Mouse (Mus musculus) midbrain, postnatal 0 days (tissue): ENCODE data around the gene Tbcel. TPM values are rescaled to one million over a fixed set of nuclear protein-coding genes. Genes with fewer than 3 reads are reported as not detected.

Experiments
- ATAC-seq: fragments of 200-750 bp; cut with Nextera tagmentation; 2 replicates; pipeline ENCODE4 v1.8.0; 2017; ENCODE audit warnings: moderate number of reproducible peaks, mild to moderate bottlenecking, moderate TSS enrichment, moderate library complexity; ENCODE audit not compliant: low FRiP score
- DNase-seq: peaks from one replicate; pipeline ENCODE4 v3.0.0-alpha.2; 2015; ENCODE audit warnings: low spot score
- H3K27ac ChIP-seq: fragments of 300-500 bp; sonication (generic); 2 replicates; pipeline ENCODE4 v1.5.1; 2014; ENCODE audit warnings: low read depth, mild to moderate bottlenecking, low read length, mixed read lengths
- H3K27me3 ChIP-seq: fragments of 300-500 bp; sonication (generic); 2 replicates; pipeline ENCODE4 v1.6.1; 2014; ENCODE audit warnings: low read length, control low read depth, mixed read lengths; ENCODE audit not compliant: insufficient read depth
- H3K36me3 ChIP-seq: fragments of 300-500 bp; sonication (generic); 2 replicates; pipeline ENCODE4 v1.6.1; 2014; ENCODE audit warnings: low read length, control low read depth, mixed read lengths; ENCODE audit not compliant: insufficient read depth
- H3K4me1 ChIP-seq: fragments of 300-500 bp; sonication (generic); 2 replicates; pipeline ENCODE4 v1.6.1; 2014; ENCODE audit warnings: mild to moderate bottlenecking, control low read depth, antibody characterized with exemption, low read length, mixed read lengths; ENCODE audit not compliant: insufficient read depth
- H3K4me2 ChIP-seq: fragments of 300-500 bp; sonication (generic); 2 replicates; pipeline ENCODE4 v1.6.1; 2014; ENCODE audit warnings: low read depth, mild to moderate bottlenecking, low read length, mixed read lengths; ENCODE audit not compliant: poor library complexity, severe bottlenecking
- H3K4me3 ChIP-seq: fragments of 300-500 bp; sonication (generic); 2 replicates; pipeline ENCODE4 v1.5.1; 2014; ENCODE audit warnings: low read depth, mild to moderate bottlenecking, low read length, moderate library complexity
- H3K9ac ChIP-seq: fragments of 300-500 bp; sonication (generic); replicated peaks from 2 replicates; pipeline ENCODE4 v1.6.1; 2014; ENCODE audit warnings: mild to moderate bottlenecking, low read length, moderate library complexity, mixed read lengths; ENCODE audit not compliant: poor library complexity, severe bottlenecking
- H3K9me3 ChIP-seq: fragments of 300-500 bp; sonication (generic); 2 replicates; pipeline ENCODE4 v1.6.1; 2016; ENCODE audit warnings: low read length, control low read depth
- CTCF ChIP-seq: IDR thresholded peaks from 2 replicates; pipeline ENCODE4 v1.5.1; 2016; ENCODE audit warnings: antibody characterized with exemption, mild to moderate bottlenecking
- WGBS: fragments of 180-500 bp; shearing (Covaris S2); extraction: QIAGEN DNeasy Blood & Tissue Kit; methylation state at CpG from one replicate; pipeline ENCODE4 v1.1.7; 2014; 5-methylcytosine and 5-hydroxymethylcytosine counted together
- polyA plus RNA-seq: library from polyadenylated mRNA; unstranded; fragments of >200 nt; fragmentation: Nextera tagmentation; extraction: Ambion mirVana; gene quantifications from 2 replicates; pipeline ENCODE4 v1.2.1, GENCODE M21; 2015
- total RNA-seq: library from RNA; depleted of rRNA; stranded (reverse); fragments of >200 nt; gene quantifications from 2 replicates; pipeline ENCODE4 v1.2.3, GENCODE M21; 2014; rRNA removed

The Tbcel gene
- total RNA-seq (17.2 and 19.4 TPM in 2 replicates), polyA plus RNA-seq (2.8 and 3.0 TPM in 2 replicates)

DNA sequence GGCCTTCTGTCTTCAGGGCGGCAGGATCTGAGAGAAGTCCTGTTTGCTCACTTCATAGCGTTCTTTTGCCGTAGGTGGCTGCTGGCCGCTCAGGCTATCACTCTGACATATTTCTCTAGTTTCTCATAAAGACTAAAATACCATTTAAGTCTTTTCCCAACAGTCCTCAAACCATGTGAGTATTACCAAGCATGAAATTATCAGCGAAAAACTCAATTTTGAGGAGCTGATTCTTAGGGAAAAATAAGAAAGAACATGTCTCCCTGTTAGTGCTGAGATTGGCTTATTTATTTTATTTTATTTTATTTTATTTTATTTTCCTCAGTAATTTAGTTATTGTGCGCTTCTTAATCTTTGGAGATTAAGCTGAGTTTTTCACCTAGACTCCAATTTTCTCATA, at the start of gene Tbcel:
TSS of gene Tbcel (minus strand) at position 101 of the 400 bp plus-strand sequence.
- DNase-seq (no peak), ATAC-seq (no peak)
- Histone ChIP-seq H3K27ac (no peak within 1 kb of the TSS), H3K4me2 (no peak within 1 kb of the TSS), H3K4me1 (no peaks in the 10 kb centered on the region; the same call in 1 of the 2 replicates), H3K4me3 (no peak within 1 kb of the TSS), H3K9ac (no peak within 1 kb of the TSS), H3K9me3 (no peaks in the 10 kb centered on the region), H3K27me3 (0 out of 2 replicates have a peak, but pooled peaks cover 6% of the 10 kb centered on the region), H3K36me3 (no peaks in the 10 kb centered on the region)
- 75% methylated on average over 6 of the region's 6 CpGs for WGBS
- TF ChIP-seq CTCF: no peak

DNA sequence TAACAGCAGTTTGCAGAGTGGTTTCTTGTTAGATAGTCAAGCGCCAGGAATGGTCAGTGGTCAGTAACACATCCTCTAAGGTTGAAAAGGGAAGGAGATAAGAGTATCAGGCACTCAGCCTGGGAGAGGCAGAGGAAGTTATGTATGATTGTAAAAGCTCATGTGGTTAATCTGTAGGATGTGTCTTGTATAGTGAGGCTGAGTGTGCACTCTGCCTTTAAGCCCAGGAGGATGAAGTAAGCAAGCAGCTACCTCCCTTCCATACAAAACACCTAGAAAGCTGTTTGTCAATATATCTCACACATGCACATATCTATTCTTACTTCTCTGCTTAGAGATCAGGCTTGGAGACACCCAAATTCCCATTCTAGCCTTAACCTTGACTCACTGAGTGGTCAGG, 47.6 kb upstream of the Tbcel start:
- 90% methylated on average over 1 of the region's 1 CpGs for WGBS
- Histone ChIP-seq H3K4me2 (no peak overlapping the region), H3K4me3 (no peak overlapping the region), H3K36me3 (no peaks in the 10 kb centered on the region), H3K27ac (no peak overlapping the region), H3K4me1 (0 out of 2 replicates have a peak, but pooled peaks cover 3% of the 10 kb centered on the region), H3K9ac (no peak overlapping the region), H3K27me3 (no peaks in the 10 kb centered on the region; the same call in 1 of the 2 replicates), H3K9me3 (no peaks in the 10 kb centered on the region)
- no peak for ATAC-seq
- no peak for DNase-seq
- TF ChIP-seq CTCF: no peak

DNA sequence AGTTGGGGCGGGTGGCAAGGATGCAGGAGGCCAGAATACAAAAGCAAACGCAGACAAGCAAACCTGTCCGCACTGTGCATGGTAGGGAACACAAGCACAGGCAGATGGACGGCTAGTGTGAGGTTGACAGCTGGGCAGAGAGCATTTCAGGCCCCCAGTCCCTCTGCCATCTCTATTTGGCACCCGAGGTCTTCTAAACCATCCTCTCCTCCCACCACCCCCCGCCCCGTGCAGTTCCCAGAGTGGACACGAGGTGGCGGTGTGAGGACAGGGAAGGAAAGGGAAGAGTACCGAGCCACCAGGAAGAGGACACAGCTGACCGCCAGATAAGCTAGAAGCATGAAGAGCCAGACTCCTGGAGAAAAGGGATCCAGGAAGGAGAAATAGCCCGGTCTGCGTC, 42.5 kb upstream of the Tbcel start:
- Histone ChIP-seq H3K36me3 (no peaks in the 10 kb centered on the region), H3K4me3 (no peak overlapping the region), H3K9ac (no peak overlapping the region), H3K4me2 (no peak overlapping the region), H3K27ac (no peak overlapping the region), H3K27me3 (no peaks in the 10 kb centered on the region), H3K4me1 (0 out of 2 replicates have a peak, but pooled peaks cover 3% of the 10 kb centered on the region), H3K9me3 (no peaks in the 10 kb centered on the region)
- DNase-seq (peak; percentile 86), ATAC-seq (peak; percentile 66; the same call in 1 of the 2 replicates)
- WGBS: 19% methylated on average over 13 of the region's 13 CpGs
- TF ChIP-seq CTCF: peak; percentile 100

DNA sequence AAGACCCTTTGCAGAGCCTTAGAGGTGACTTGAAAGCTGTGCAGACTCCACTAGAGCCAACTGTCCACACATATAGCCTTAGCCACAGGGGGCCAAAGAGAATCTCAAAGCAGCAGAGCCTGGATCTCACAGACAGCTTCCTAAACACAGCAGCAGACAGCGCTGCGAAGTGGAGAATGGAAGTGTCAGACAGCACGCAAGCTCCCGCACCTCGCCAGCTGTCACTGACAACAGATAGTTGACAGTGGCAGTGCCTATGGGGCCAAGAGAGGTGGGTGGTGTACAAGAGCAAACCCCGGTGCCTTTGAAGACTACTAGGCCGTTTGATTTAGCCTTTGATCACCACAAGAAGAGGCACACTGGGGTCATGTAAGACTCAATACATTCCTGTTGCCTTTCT, 41.4 kb upstream of the Tbcel start:
- no peak for DNase-seq
- Histone ChIP-seq H3K4me1 (0 out of 2 replicates have a peak, but pooled peaks cover 3% of the 10 kb centered on the region), H3K4me3 (no peak overlapping the region), H3K36me3 (no peaks in the 10 kb centered on the region), H3K27me3 (no peaks in the 10 kb centered on the region), H3K9ac (no peak overlapping the region), H3K4me2 (no peak overlapping the region), H3K27ac (no peak overlapping the region), H3K9me3 (no peaks in the 10 kb centered on the region)
- WGBS: 68% methylated on average over 7 of the region's 7 CpGs
- TF ChIP-seq CTCF: no peak
- no peak for ATAC-seq

DNA sequence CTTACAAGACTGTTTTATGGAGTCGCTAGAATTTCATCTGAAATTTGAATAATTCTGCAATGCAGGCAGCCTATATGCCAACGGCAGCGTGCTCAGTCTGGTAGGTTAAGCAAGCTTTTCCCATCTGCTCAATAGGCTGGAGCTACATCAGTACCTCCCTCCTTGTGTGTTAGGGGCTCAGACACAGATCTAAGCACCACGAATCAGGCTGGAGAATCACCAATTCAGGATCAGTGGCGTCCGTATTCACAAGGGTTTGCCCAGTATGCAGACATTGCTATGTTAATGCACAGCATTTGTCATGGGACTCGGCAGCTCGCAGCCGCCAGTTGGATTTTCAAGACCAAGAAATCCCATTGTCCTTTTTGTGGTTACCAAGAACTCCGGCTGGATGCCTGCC, 36.9 kb upstream of the Tbcel start:
- Histone ChIP-seq H3K27ac (no peak overlapping the region), H3K9ac (no peak overlapping the region), H3K9me3 (no peaks in the 10 kb centered on the region), H3K4me2 (no peak overlapping the region), H3K4me3 (no peak overlapping the region), H3K36me3 (no peaks in the 10 kb centered on the region), H3K27me3 (no peaks in the 10 kb centered on the region), H3K4me1 (no peaks in the 10 kb centered on the region)
- ATAC-seq: no peak
- WGBS: 37% methylated on average over 10 of the region's 10 CpGs
- TF ChIP-seq CTCF: no peak
- no peak for DNase-seq

DNA sequence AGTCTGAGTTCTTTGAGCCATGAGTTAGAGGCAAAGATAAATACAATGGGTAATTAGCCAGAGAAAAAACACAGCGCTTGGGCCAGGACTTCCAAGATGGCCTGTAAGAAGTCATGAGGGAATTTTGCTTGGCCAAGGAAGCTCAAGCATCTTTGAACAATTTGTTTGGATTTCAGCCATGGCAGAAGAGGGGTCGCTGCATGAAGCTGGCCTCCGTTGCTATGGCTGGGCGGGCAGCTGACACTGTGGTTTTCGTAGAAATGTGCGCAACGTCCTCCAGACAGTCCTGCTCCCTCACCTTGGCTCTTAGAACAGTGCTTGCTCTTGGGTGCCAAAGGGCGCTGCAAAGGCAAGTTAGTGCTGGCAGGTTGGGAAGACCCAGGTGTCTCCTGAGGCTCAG, 25.9 kb upstream of the Tbcel start:
- no peaks in the 10 kb centered on the region for H3K36me3 ChIP-seq
- no peak overlapping the region for H3K4me2 ChIP-seq
- H3K4me1 ChIP-seq: peaks cover 8% of the 10 kb centered on the region; the same call in 1 of the 2 replicates
- no peak overlapping the region for H3K9ac ChIP-seq
- no peak overlapping the region for H3K27ac ChIP-seq
- TF ChIP-seq CTCF: no peak
- no peak overlapping the region for H3K4me3 ChIP-seq
- ATAC-seq (no peak), DNase-seq (peak; percentile 53)
- H3K9me3 ChIP-seq: no peaks in the 10 kb centered on the region
- 75% methylated on average over 8 of the region's 8 CpGs for WGBS
- no peaks in the 10 kb centered on the region for H3K27me3 ChIP-seq
